Mouse (Mus musculus) cerebellum, adult 2 months (tissue): Measurements from ENCODE around the gene Hjurp. TPM values are rescaled to one million over a fixed set of nuclear protein-coding genes. Genes with fewer than 3 reads are reported as not detected.

Experiments
- DNase-seq, 2 experiments: peaks; one replicate each; pipeline ENCODE4 v3.0.0; 2021
- H3K27ac ChIP-seq: fragments of 200-500 bp; 2 replicates; pipeline ENCODE4 v1.5.1; 2012; ENCODE audit warnings: low read length, control low read depth, inconsistent platforms; ENCODE audit not compliant: insufficient read depth
- H3K27me3 ChIP-seq: fragments of 200-500 bp; 2 replicates; pipeline ENCODE4 v1.6.1; 2012; ENCODE audit warnings: inconsistent platforms, mild to moderate bottlenecking, low read length, moderate library complexity; ENCODE audit not compliant: control insufficient read depth, insufficient read depth
- H3K4me1 ChIP-seq: fragments of 200-500 bp; 2 replicates; pipeline ENCODE4 v1.6.1; 2011; ENCODE audit warnings: low read length; ENCODE audit not compliant: control insufficient read depth, insufficient read depth
- H3K4me3 ChIP-seq: fragments of 200-500 bp; replicated peaks from 2 replicates; pipeline ENCODE3; 2011; ENCODE audit warnings: mild to moderate bottlenecking, low read depth, low read length, control low read depth; ENCODE audit not compliant: insufficient read depth
- CTCF ChIP-seq: fragments of 200-500 bp; IDR thresholded peaks from 2 replicates; pipeline ENCODE4 v1.5.1; 2011; ENCODE audit warnings: low read depth, mild to moderate bottlenecking, control low read depth, low read length, moderate library complexity, borderline replicate concordance; ENCODE audit not compliant: insufficient read depth
- POLR2A ChIP-seq: fragments of 200-500 bp; IDR thresholded peaks from 2 replicates; pipeline ENCODE4 v1.6.1; 2011; ENCODE audit warnings: low read length, control low read depth, borderline replicate concordance; ENCODE audit not compliant: insufficient read depth
- WGBS: fragments of 180-500 bp; shearing (Covaris S2); methylation state at CpG from one replicate; pipeline ENCODE4 v1.1.7; 2018; 5-methylcytosine and 5-hydroxymethylcytosine counted together
- polyA plus RNA-seq: library from polyadenylated mRNA; depleted of rRNA; stranded (reverse); fragments of >200 nt; gene quantifications from 2 replicates; pipeline ENCODE4 v1.2.3, GENCODE M21; 2012

Hjurp gene
- polyA plus RNA-seq, 1 experiment: 79.1 TPM

DNA sequence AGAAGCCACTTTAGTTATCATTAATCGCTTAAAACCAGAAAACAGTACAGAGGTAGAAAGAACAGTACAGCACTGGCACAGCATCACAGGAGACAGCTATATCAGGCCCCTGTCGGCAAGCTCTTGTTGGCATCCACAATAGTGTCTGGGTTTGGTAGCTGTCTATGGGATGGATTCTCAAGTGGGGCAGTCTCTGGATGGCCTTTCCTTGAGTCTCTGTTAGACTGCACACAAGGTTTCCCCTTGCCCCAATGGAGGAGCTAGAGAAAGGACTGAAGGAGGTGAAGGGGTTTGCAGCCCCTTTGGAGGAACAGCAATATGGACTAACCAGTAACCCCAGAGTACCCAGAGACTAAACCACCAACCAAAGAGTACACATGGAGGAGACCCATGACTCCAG lies 14.6 kb upstream of the Hjurp start:
- H3K27me3 ChIP-seq: no peaks in the 10 kb centered on the region
- H3K4me3 ChIP-seq: no peak overlapping the region
- no peak overlapping the region for H3K27ac ChIP-seq
- WGBS: 56% methylated on average over 2 of the region's 2 CpGs
- TF ChIP-seq CTCF (no peak), POLR2A (no peak)
- DNase-seq: no peak
- H3K4me1 ChIP-seq: no peaks in the 10 kb centered on the region

DNA sequence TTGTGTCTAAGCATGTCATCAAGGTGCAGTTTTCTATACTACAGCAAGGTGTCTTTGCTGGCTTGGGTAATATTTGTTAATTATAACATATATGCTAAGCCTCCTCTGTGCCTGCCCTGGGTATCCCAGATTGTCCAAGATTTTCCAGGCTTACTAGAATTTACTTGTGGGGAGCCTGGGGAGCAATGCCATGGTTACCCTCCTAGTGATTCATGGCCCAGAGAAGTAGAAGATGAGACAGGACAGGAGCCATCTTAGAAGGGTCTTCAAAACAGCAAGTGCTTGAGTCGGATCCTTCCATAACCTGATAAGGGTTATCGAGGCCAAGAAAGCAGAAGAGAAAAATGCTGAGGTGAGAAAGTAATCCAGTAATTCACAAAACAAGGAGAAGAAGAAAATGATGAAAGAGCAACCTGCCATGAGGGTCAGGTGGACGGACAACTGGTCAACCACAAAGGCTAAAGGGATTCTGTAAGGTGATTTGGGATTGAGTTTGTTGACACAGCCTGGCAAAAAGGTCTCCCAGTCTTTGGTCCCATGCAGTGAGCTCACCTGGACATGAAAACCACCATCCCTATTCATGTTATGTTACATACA lies 14.1 kb upstream of the Hjurp start:
- H3K27ac ChIP-seq: no peak overlapping the region
- no peaks in the 10 kb centered on the region for H3K27me3 ChIP-seq
- no peaks in the 10 kb centered on the region for H3K4me1 ChIP-seq
- WGBS: 63% methylated on average over 3 of the region's 3 CpGs
- H3K4me3 ChIP-seq: no peak overlapping the region
- no peak for DNase-seq
- no peak for TF ChIP-seq POLR2A
- TF ChIP-seq CTCF: no peak

DNA sequence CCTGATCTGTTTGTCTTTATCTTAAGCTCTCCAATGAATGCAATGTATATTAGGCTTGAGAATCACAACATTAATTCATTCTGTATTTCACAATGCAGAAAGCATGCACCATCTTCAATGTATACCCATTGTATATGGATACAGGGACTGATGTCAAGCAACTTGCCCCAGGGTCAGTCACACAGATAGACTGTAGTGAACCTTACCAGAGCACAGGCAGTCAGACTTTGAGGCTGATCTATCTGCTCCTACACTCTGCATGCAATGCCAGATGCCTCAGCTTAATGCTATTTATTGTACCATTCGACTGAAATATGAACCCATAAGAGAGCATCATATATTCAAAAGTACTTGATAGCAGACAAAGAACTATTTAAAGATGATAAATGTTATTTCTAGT lies 13.1 kb upstream of the Hjurp start:
- TF ChIP-seq POLR2A (no peak), CTCF (no peak)
- DNase-seq: no peak
- Histone ChIP-seq H3K27me3 (no peaks in the 10 kb centered on the region), H3K27ac (no peak overlapping the region), H3K4me3 (no peak overlapping the region), H3K4me1 (no peaks in the 10 kb centered on the region)
- 55% methylated on average over 1 of the region's 1 CpGs for WGBS

DNA sequence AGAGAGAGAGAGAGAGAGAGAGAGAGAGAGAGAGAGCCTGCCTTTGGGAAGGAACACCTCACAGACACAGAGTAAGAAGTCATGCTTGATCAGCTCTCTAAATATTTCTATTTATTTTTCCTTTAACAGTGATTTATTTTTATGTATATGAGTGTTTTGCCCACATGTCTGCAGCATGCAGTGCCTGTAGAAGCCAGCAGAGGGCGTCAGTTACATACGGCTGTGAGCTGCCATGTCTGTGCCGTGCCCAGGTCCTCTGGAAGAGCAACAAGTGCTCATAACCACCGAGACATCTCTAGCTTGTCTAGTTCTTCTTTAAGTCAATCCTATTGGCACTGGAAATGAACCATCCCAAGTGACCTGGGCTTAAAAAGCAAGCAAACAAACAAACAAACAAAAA lies 12.5 kb upstream of the Hjurp start:
- Histone ChIP-seq H3K4me3 (no peak overlapping the region), H3K4me1 (no peaks in the 10 kb centered on the region), H3K27me3 (no peaks in the 10 kb centered on the region), H3K27ac (no peak overlapping the region)
- TF ChIP-seq CTCF (peak; percentile 49; the same call in 1 of the 2 replicates), POLR2A (no peak)
- WGBS: 39% methylated on average over 4 of the region's 4 CpGs
- DNase-seq: no peak

DNA sequence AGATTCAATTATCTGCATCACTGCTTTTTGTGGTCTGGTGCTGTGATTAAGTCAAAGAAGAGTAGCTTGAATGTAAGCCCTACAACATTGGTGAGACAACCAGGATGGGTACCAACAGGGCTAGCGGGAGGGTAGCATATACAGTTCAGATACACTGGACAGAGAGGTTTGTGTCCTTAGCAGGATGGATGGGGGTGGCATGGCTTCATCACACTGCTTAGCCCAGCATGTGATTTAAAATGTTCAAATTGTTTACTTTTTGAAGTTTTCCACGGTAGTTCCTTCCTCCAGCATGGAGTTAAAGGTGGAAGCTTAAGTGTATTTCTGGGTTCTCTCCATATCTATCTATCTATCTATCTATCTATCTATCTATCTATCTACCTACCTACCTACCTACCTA lies 11.7 kb upstream of the Hjurp start:
- DNase-seq: no peak
- Histone ChIP-seq H3K27ac (no peak overlapping the region), H3K27me3 (no peaks in the 10 kb centered on the region), H3K4me3 (no peak overlapping the region), H3K4me1 (no peaks in the 10 kb centered on the region)
- 48% methylated on average over 2 of the region's 2 CpGs for WGBS
- TF ChIP-seq CTCF (no peak), POLR2A (no peak)

DNA sequence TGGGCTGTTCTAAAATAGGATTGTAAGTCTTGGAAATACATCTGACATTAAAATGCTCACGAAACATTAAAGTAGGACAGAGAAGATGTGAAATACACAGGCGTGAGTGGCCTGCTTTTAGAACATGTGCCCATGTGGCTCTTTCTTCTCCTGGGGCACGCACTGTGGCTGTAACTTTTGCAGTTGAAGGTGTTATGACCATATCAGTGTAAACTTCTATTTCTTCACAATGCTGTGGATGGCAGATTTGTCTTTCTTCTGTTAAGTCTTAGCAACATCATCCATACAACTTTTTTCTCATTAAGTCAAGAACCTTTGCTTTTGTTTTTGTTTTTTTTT lies 11.3 kb upstream of the Hjurp start:
- WGBS: 66% methylated on average over 3 of the region's 3 CpGs
- Histone ChIP-seq H3K4me3 (no peak overlapping the region), H3K27ac (no peak overlapping the region), H3K4me1 (no peaks in the 10 kb centered on the region), H3K27me3 (no peaks in the 10 kb centered on the region)
- TF ChIP-seq CTCF (no peak), POLR2A (no peak)
- no peak for DNase-seq

DNA sequence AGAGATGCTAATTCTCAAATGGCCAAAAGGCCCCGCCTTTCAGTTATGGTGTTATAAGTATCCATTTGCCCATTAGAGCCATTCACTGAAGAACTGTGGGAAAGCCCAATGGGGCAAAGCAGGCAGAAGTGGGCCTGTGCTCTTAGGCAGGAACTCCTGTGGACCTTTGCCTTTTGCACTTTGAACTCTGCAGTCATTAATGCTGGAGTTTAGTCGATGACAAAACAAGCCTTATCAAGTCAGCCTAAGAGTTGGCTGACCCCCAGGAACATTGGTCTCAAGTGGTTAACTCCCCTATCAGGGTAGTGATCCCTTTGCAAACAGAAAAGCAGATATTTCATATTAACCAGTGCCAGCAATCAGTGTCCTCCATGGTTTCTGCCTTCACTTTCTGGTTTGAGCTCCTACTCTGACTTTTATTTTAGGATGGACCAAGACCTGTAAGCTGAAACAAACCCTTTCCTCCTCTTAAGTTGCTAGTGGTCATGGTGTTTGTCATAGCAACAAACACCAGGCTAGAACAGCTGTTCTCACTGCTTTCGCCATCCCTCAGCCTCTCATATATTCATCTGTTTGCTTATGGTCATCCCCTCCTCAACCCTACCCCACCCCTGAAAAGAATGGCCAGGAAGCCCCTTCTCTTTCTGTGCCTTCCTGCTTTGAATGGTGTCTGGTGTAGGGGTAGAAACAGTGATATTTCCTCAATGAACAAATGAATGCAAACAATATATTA lies 10.8 kb upstream of the Hjurp start:
- no peak overlapping the region for H3K27ac ChIP-seq
- 36% methylated on average over 3 of the region's 3 CpGs for WGBS
- H3K4me1 ChIP-seq: no peaks in the 10 kb centered on the region
- no peak for DNase-seq
- H3K4me3 ChIP-seq: no peak overlapping the region
- TF ChIP-seq POLR2A (no peak), CTCF (no peak)
- H3K27me3 ChIP-seq: no peaks in the 10 kb centered on the region

DNA sequence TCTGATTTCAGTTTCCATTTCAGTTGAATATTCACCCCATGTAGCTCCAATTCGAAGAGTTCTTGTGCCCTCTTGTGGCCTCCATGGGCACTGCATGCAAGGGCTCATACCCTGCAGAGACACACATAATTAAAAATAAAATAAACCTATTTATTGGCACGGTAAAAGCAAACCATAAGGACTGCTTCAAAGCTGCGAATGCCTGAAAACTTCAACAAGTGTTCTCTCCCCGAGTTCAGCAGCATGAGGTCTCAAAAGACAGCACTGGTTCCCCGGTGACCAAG lies 10.2 kb upstream of the Hjurp start:
- no peak overlapping the region for H3K27ac ChIP-seq
- no peaks in the 10 kb centered on the region for H3K4me1 ChIP-seq
- TF ChIP-seq POLR2A (no peak), CTCF (peak; percentile 73; the same call in 1 of the 2 replicates)
- 35% methylated on average over 5 of the region's 5 CpGs for WGBS
- no peak overlapping the region for H3K4me3 ChIP-seq
- no peak for DNase-seq
- no peaks in the 10 kb centered on the region for H3K27me3 ChIP-seq
